Mouse (Mus musculus) inflammation-experienced regulatory T-cells, adult 16 weeks (primary cell): ENCODE results near the gene Olfr1335. TPM values are rescaled to one million over a fixed set of nuclear protein-coding genes. Genes with fewer than 3 reads are reported as not detected.

Experiments
- polyA plus RNA-seq: library from polyadenylated mRNA; unstranded; fragments of 100-300 nt; shearing (Covaris generic); gene quantifications from one replicate; pipeline ENCODE4 v1.2.1, GENCODE M21; 2017

Gene Olfr1335
- polyA plus RNA-seq = not detected

DNA sequence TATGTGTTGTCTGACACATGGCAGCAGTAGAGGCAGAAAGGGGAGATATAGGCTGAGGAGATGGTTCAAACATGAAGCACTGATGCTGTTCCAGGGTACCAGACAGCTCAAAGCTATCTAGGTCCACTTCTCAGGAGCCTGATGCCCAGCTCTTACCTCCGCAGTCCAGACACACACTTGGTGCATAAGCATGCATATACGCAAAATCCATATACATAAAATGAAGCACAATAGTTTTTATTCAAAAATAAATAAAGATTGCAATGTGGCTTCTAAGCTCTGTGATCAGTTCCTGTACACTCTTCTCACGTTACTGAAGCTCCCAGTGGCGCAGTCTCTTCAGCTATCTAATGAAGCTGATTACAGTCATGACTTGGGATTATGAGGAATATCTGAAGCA lies at the start of gene Olfr1335:
TSS of gene Olfr1335 (minus strand) at position 101 of the 400 bp plus-strand sequence.

DNA sequence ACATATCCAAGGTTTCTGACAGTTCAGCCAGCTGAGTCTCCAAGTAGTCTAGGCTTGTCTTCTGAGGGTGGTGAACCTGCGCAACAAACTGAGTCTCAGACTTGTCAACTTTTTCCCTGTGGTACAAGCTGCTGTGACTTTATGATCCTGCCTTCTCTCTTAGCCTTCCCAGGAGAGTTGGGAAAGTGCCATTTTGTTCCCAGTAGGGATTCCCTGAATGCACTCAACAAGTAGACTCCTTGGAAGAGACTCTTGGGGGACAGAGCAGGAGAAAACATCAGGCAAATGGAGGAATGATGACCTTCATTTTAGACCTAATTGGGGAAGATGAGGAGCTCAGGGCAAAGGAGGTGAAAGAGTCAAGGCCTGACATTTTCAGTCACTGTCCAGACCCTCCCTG lies 26.4 kb upstream of the Olfr1335 start, which contains the start of gene Olfr1333:
TSS of gene Olfr1333 (minus strand) at position 101 of the 400 bp plus-strand sequence.

DNA sequence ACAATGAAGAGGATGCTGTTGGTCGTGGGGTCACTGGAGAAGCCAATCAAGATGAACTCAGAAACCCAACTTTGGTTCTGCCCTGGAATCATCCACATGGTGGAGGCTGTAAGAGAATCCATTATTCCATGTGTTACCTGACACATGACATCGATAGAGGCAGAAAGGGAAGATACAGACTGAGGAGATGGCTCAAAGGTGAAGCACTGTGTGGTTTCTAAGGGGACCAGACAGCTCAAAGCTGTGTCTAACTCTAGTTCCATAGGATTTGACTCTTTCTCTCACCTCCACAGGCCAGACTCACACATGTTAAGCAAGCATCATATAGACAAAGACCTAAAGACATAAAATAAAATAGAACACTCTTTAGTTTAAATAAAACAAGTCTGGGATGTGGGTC lies 27.3 kb downstream of the Olfr1335 start, which contains the start of gene Olfr1337:
TSS of gene Olfr1337 (minus strand) at position 101 of the 400 bp plus-strand sequence.

Other genes with a start within 250 kb of the Olfr1335 start
- gene Cfap57, start 189.2 kb downstream of the Olfr1335 start, polyA plus RNA-seq = not detected
- 183 TPM for gene Ebna1bp2, start 189.1 kb downstream of the Olfr1335 start, polyA plus RNA-seq
- not detected for gene Olfr62, start 151.0 kb downstream of the Olfr1335 start, polyA plus RNA-seq
- gene Olfr1342, start 117.2 kb downstream of the Olfr1335 start, polyA plus RNA-seq = not detected
- gene Olfr1341, start 106.4 kb downstream of the Olfr1335 start, polyA plus RNA-seq = not detected
- gene Olfr1340, start 89.8 kb downstream of the Olfr1335 start, polyA plus RNA-seq = not detected
- gene Olfr1339, start 77.8 kb downstream of the Olfr1335 start, polyA plus RNA-seq = not detected
- not detected for gene Olfr1338, start 51.2 kb downstream of the Olfr1335 start, polyA plus RNA-seq
- not detected for gene Olfr1337, start 27.4 kb downstream of the Olfr1335 start, polyA plus RNA-seq
- gene Olfr1333, start 26.3 kb upstream of the Olfr1335 start, polyA plus RNA-seq = not detected
- not detected for gene Olfr1331, start 54.7 kb upstream of the Olfr1335 start, polyA plus RNA-seq
- 0.06 TPM for gene Olfr1330, start 78.7 kb upstream of the Olfr1335 start, polyA plus RNA-seq
- gene Olfr1329, start 107.5 kb upstream of the Olfr1335 start, polyA plus RNA-seq = not detected
- gene Olfr1328, start 128.7 kb upstream of the Olfr1335 start, polyA plus RNA-seq = not detected
- gene Lao1, start 151.6 kb upstream of the Olfr1335 start, polyA plus RNA-seq = not detected